Mouse (Mus musculus): ENCODE results near the gene 1110008P14Rik. TPM values are rescaled to one million over a fixed set of nuclear protein-coding genes. Genes with fewer than 3 reads are reported as not detected.

1110008P14Rik gene
- polyA plus RNA-seq, 1 experiment: 153 TPM

- H3ac ChIP-seq (ENCODE audit: control insufficient read depth, insufficient read length): no peak overlapping the region
- peaks cover 23% of the 10 kb centered on the region for H3K36me3 ChIP-seq (ENCODE audit: control insufficient read depth, insufficient read depth)
- no peak overlapping the region for H3K4me2 ChIP-seq (ENCODE audit: low read depth)
- H3K79me2 ChIP-seq (ENCODE audit: control insufficient read depth, insufficient read depth): peaks cover 32% of the 10 kb centered on the region
- no peak for TF ChIP-seq USF1 (IDR thresholded peaks at IDR 0.05; ENCODE audit: low read depth)
- no peak for TF ChIP-seq REST (IDR thresholded peaks at IDR 0.05; ENCODE audit: insufficient read depth, insufficient read length)
- TF ChIP-seq MYOD1 (IDR thresholded peaks at IDR 0.05; ENCODE audit: control insufficient read depth in 1 of 3, insufficient read length in 2 of 3, low read depth in 2 of 3): no peak
- no peak for TF ChIP-seq TCF3 (IDR thresholded peaks at IDR 0.05; ENCODE audit: insufficient read length, low read depth)
- TF ChIP-seq TCF12 (IDR thresholded peaks at IDR 0.05; ENCODE audit: insufficient read depth, poor library complexity, severe bottlenecking): no peak
- no peak overlapping the region for H3K4me3 ChIP-seq
- no peaks in the 10 kb centered on the region for H3K27me3 ChIP-seq (ENCODE audit: control insufficient read depth, insufficient read depth, insufficient read length)
Measured at GRCm38 (mm10) chr2:32421851-32422251, 40.1 kb upstream of the 1110008P14Rik start.

GRCm38 (mm10) chr2:32420647-32421046 is 38.9 kb upstream of the 1110008P14Rik start:
- Histone ChIP-seq H3K4me2 (ENCODE audit: low read depth) (no peak overlapping the region), H3ac (ENCODE audit: control insufficient read depth, insufficient read length) (no peak overlapping the region), H3K79me2 (ENCODE audit: control insufficient read depth, insufficient read depth) (peaks cover 22% of the 10 kb centered on the region), H3K27me3 (ENCODE audit: control insufficient read depth, insufficient read depth, insufficient read length) (no peaks in the 10 kb centered on the region), H3K36me3 (ENCODE audit: control insufficient read depth, insufficient read depth) (peaks cover 23% of the 10 kb centered on the region), H3K4me3 (no peak overlapping the region)
- TF ChIP-seq MYOG (IDR thresholded peaks at IDR 0.05; ENCODE audit: control insufficient read depth in 1 of 3, insufficient read depth in 1 of 3, insufficient read length in 2 of 3, low read depth in 2 of 3) (no peak), SRF (IDR thresholded peaks at IDR 0.05; ENCODE audit: control insufficient read depth, insufficient read length, low read depth) (no peak), USF1 (IDR thresholded peaks at IDR 0.05; ENCODE audit: low read depth) (no peak), REST (IDR thresholded peaks at IDR 0.05; ENCODE audit: insufficient read depth, insufficient read length) (no peak), CEBPB (IDR thresholded peaks at IDR 0.05; ENCODE audit: insufficient read depth, poor library complexity, severe bottlenecking) (no peak)

- Histone ChIP-seq H3ac (ENCODE audit: control insufficient read depth, insufficient read length) (no peak overlapping the region), H3K27me3 (ENCODE audit: control insufficient read depth, insufficient read depth, insufficient read length) (no peaks in the 10 kb centered on the region), H3K36me3 (ENCODE audit: control insufficient read depth, insufficient read depth) (peaks cover 23% of the 10 kb centered on the region), H3K79me2 (ENCODE audit: control insufficient read depth, insufficient read depth) (peaks cover 22% of the 10 kb centered on the region), H3K4me3 (no peak overlapping the region), H3K4me2 (ENCODE audit: low read depth) (no peak overlapping the region)
- no peak for TF ChIP-seq USF1 (IDR thresholded peaks at IDR 0.05; ENCODE audit: low read depth)
- TF ChIP-seq TCF12 (IDR thresholded peaks at IDR 0.05; ENCODE audit: insufficient read depth, poor library complexity, severe bottlenecking): no peak
- TF ChIP-seq POLR2A (IDR thresholded peaks at IDR 0.05; ENCODE audit: insufficient read length, low read depth): no peak
- TF ChIP-seq MYOG (IDR thresholded peaks at IDR 0.05; ENCODE audit: control insufficient read depth in 1 of 3, insufficient read depth in 1 of 3, insufficient read length in 2 of 3, low read depth in 2 of 3): no peak
- no peak for TF ChIP-seq TCF3 (IDR thresholded peaks at IDR 0.05; ENCODE audit: insufficient read length, low read depth)
- TF ChIP-seq SRF (IDR thresholded peaks at IDR 0.05; ENCODE audit: control insufficient read depth, insufficient read length, low read depth): no peak
- TF ChIP-seq CEBPB (IDR thresholded peaks at IDR 0.05; ENCODE audit: insufficient read depth, poor library complexity, severe bottlenecking): no peak
- TF ChIP-seq POLR2AphosphoS2 (IDR thresholded peaks at IDR 0.05; ENCODE audit: insufficient read length, low read depth): no peak
- no peak for TF ChIP-seq E2F4 (IDR thresholded peaks at IDR 0.05; ENCODE audit: insufficient read depth)
- TF ChIP-seq MYOD1 (IDR thresholded peaks at IDR 0.05; ENCODE audit: control insufficient read depth in 1 of 3, insufficient read length in 2 of 3, low read depth in 2 of 3): no peak
- no peak for TF ChIP-seq MAX (IDR thresholded peaks at IDR 0.05; ENCODE audit: low read depth)
- TF ChIP-seq REST (IDR thresholded peaks at IDR 0.05; ENCODE audit: insufficient read depth, insufficient read length): no peak
Measured at GRCm38 (mm10) chr2:32420066-32420608, 38.4 kb upstream of the 1110008P14Rik start.

- H3K4me3 ChIP-seq: no peak overlapping the region
- TF ChIP-seq CEBPB (IDR thresholded peaks at IDR 0.05; ENCODE audit: insufficient read depth, poor library complexity, severe bottlenecking): 0 out of 2 replicates have a peak, but pooled peaks have one; percentile 11
- TF ChIP-seq MYOD1 (IDR thresholded peaks at IDR 0.05; ENCODE audit: control insufficient read depth in 1 of 3, insufficient read length in 2 of 3, low read depth in 2 of 3): no peak
Measured at GRCm38 (mm10) chr2:32419359-32419758, 37.6 kb upstream of the 1110008P14Rik start.

GRCm38 (mm10) chr2:32418430-32419151 is 36.9 kb upstream of the 1110008P14Rik start:
- Histone ChIP-seq H3ac (ENCODE audit: control insufficient read depth, insufficient read length) (no peak overlapping the region), H3K79me2 (ENCODE audit: control insufficient read depth, insufficient read depth) (peaks cover 22% of the 10 kb centered on the region), H3K36me3 (ENCODE audit: control insufficient read depth, insufficient read depth) (peaks cover 23% of the 10 kb centered on the region), H3K4me3 (no peak overlapping the region), H3K4me2 (ENCODE audit: low read depth) (no peak overlapping the region), H3K27me3 (ENCODE audit: control insufficient read depth, insufficient read depth, insufficient read length) (no peaks in the 10 kb centered on the region)
- TF ChIP-seq SRF (IDR thresholded peaks at IDR 0.05; ENCODE audit: control insufficient read depth, insufficient read length, low read depth) (no peak), MAX (IDR thresholded peaks at IDR 0.05; ENCODE audit: low read depth) (no peak), POLR2A (IDR thresholded peaks at IDR 0.05; ENCODE audit: insufficient read length, low read depth) (no peak), REST (IDR thresholded peaks at IDR 0.05; ENCODE audit: insufficient read depth, insufficient read length) (no peak), USF1 (IDR thresholded peaks at IDR 0.05; ENCODE audit: low read depth) (no peak), TCF3 (IDR thresholded peaks at IDR 0.05; ENCODE audit: insufficient read length, low read depth) (no peak), TCF12 (IDR thresholded peaks at IDR 0.05; ENCODE audit: insufficient read depth, poor library complexity, severe bottlenecking) (no peak), E2F4 (IDR thresholded peaks at IDR 0.05; ENCODE audit: insufficient read depth) (no peak), POLR2AphosphoS2 (IDR thresholded peaks at IDR 0.05; ENCODE audit: insufficient read length, low read depth) (no peak), MYOD1 (IDR thresholded peaks at IDR 0.05; ENCODE audit: control insufficient read depth in 1 of 3, insufficient read length in 2 of 3, low read depth in 2 of 3) (no peak), MYOG (IDR thresholded peaks at IDR 0.05; ENCODE audit: control insufficient read depth in 1 of 3, insufficient read depth in 1 of 3, insufficient read length in 2 of 3, low read depth in 2 of 3) (no peak), CEBPB (IDR thresholded peaks at IDR 0.05; ENCODE audit: insufficient read depth, poor library complexity, severe bottlenecking) (no peak)

More at GRCm38 (mm10) chr2:32419359-32419758, 37.6 kb upstream of the 1110008P14Rik start:
- H3K36me3 ChIP-seq (ENCODE audit: control insufficient read depth, insufficient read depth): peaks cover 23% of the 10 kb centered on the region
- H3K27me3 ChIP-seq (ENCODE audit: control insufficient read depth, insufficient read depth, insufficient read length): no peaks in the 10 kb centered on the region
- H3K4me2 ChIP-seq (ENCODE audit: low read depth): no peak overlapping the region
- H3ac ChIP-seq (ENCODE audit: control insufficient read depth, insufficient read length): no peak overlapping the region
- peaks cover 22% of the 10 kb centered on the region for H3K79me2 ChIP-seq (ENCODE audit: control insufficient read depth, insufficient read depth)

All from myocyte (in vitro differentiated cells).